ENCODE assay signal across 9 mouse cellular contexts in genomic region chr15:85735836-85736190, GRCm38 (mm10). TPM values are rescaled to one million over a fixed set of nuclear protein-coding genes. Genes with fewer than 3 reads are reported as not detected.
DNase-seq lines count a peak whose midpoint lies in the region; ATAC-seq and TF ChIP-seq lines count a peak whose summit lies in the region.
"Had no signal": no experiment of that assay in that cellular context is flagged by ENCODE, and none has a peak within 500 bp of the region (broad histone marks: within the 10 kb centered on the region; RNA-seq: fewer than 3 reads in every experiment).

No protein-coding gene starts in this region.

- peak overlapping the region; percentile 85 for H3K9ac ChIP-seq in liver, adult 2 months (ENCODE audit: low read depth, low read length)
- H3K9ac ChIP-seq in embryonic facial prominence, embryonic 14.5 days (ENCODE audit: low read depth, low read length) = peak overlapping the region; percentile 61
- peak overlapping the region; percentile 72 for H3K9ac ChIP-seq in intestine, postnatal 0 days (ENCODE audit: low read depth, low read length)
- peak overlapping the region; percentile 54; the same call in 1 of the 2 replicates for H3K9ac ChIP-seq in neural tube, embryonic 14.5 days (replicated peaks; ENCODE audit: low read depth, low read length)

- H3K79me2 ChIP-seq in liver, adult 2 months (ENCODE audit: control insufficient read depth, insufficient read depth, low read length) = peaks cover 29% of the 10 kb centered on the region

- peak overlapping the region; percentile 95 for H3K27ac ChIP-seq in liver, adult 2 months (replicated peaks; ENCODE audit: insufficient read depth, low read depth, low read length)
- H3K27ac ChIP-seq in embryonic facial prominence, embryonic 14.5 days (replicated peaks; ENCODE audit: low read depth, low read length) = no peak overlapping the region
- H3K27ac ChIP-seq in intestine, postnatal 0 days (ENCODE audit: low read depth, low read length) = peak overlapping the region; percentile 73; the same call in 1 of the 2 replicates
- H3K27ac ChIP-seq in neural tube, embryonic 14.5 days (ENCODE audit: low read depth, low read length) = no peak overlapping the region

- H3K4me2 ChIP-seq in embryonic facial prominence, embryonic 14.5 days (ENCODE audit: low read depth, low read length) = peak overlapping the region; percentile 82
- peak overlapping the region; percentile 81 for H3K4me2 ChIP-seq in intestine, postnatal 0 days (replicated peaks; ENCODE audit: low read depth)
- H3K4me2 ChIP-seq in neural tube, embryonic 14.5 days (ENCODE audit: low read depth, low read length) = peak overlapping the region; percentile 69

- H3K4me1 ChIP-seq in liver, adult 2 months (ENCODE audit: control insufficient read depth, insufficient read depth, low read length) = peaks cover 13% of the 10 kb centered on the region
- peaks cover 4% of the 10 kb centered on the region; the same call in 1 of the 2 replicates for H3K4me1 ChIP-seq in embryonic facial prominence, embryonic 14.5 days (ENCODE audit: control insufficient read depth, insufficient read depth, low read length)
- peaks cover 4% of the 10 kb centered on the region; the same call in 1 of the 2 replicates for H3K4me1 ChIP-seq in intestine, postnatal 0 days (replicated peaks; ENCODE audit: control insufficient read depth, insufficient read depth, low read length)
- H3K4me1 ChIP-seq in neural tube, embryonic 14.5 days (ENCODE audit: control insufficient read depth, insufficient read depth, low read length) = peaks cover 8% of the 10 kb centered on the region; the same call in 1 of the 2 replicates

- H3K9me3 ChIP-seq in embryonic facial prominence, embryonic 14.5 days (ENCODE audit: control insufficient read depth, low read length) = no peaks in the 10 kb centered on the region
- H3K9me3 ChIP-seq in intestine, postnatal 0 days (ENCODE audit: control insufficient read depth) = no peaks in the 10 kb centered on the region
- H3K9me3 ChIP-seq in neural tube, embryonic 14.5 days (ENCODE audit: control insufficient read depth, low read length) = no peaks in the 10 kb centered on the region

- no peak for TF ChIP-seq POLR2A in liver, adult 2 months (IDR thresholded peaks at IDR 0.05; ENCODE audit: extremely low read depth, insufficient read depth, low read length)

- no peak for TF ChIP-seq CTCF in liver, adult 2 months (IDR thresholded peaks at IDR 0.05; ENCODE audit: low read depth, low read length)
- no peak for TF ChIP-seq CTCF in intestine, postnatal 0 days (IDR thresholded peaks at IDR 0.05; ENCODE audit: low read depth)

- no peaks in the 10 kb centered on the region for H3K27me3 ChIP-seq in liver, adult 2 months (ENCODE audit: control insufficient read depth, insufficient read depth, low read length)
- peaks cover 67% of the 10 kb centered on the region for H3K27me3 ChIP-seq in embryonic facial prominence, embryonic 14.5 days (replicated peaks; ENCODE audit: control insufficient read depth, insufficient read depth, low read length)
- no peaks in the 10 kb centered on the region; the same call in 1 of the 2 replicates for H3K27me3 ChIP-seq in intestine, postnatal 0 days (replicated peaks; ENCODE audit: control insufficient read depth, insufficient read depth, low read length)
- H3K27me3 ChIP-seq in neural tube, embryonic 14.5 days (ENCODE audit: control insufficient read depth, insufficient read depth, low read length) = peaks cover 40% of the 10 kb centered on the region

- under 1% methylated on average over 25 of the region's 25 CpGs for WGBS in liver, adult 2 months
- WGBS in embryonic facial prominence, embryonic 14.5 days = 1% methylated on average over 16 of the region's 25 CpGs
- WGBS in intestine, postnatal 0 days = under 1% methylated on average over 22 of the region's 25 CpGs
- WGBS in neural tube, embryonic 14.5 days = under 1% methylated on average over 18 of the region's 25 CpGs

- peaks cover 11% of the 10 kb centered on the region for H3K36me3 ChIP-seq in liver, adult 2 months (ENCODE audit: control insufficient read depth, insufficient read depth, low read length)
- H3K36me3 ChIP-seq in embryonic facial prominence, embryonic 14.5 days (ENCODE audit: control insufficient read depth, insufficient read depth, low read length) = no peaks in the 10 kb centered on the region
- no peaks in the 10 kb centered on the region for H3K36me3 ChIP-seq in intestine, postnatal 0 days (ENCODE audit: control insufficient read depth, insufficient read depth)
- H3K36me3 ChIP-seq in neural tube, embryonic 14.5 days (ENCODE audit: control insufficient read depth, insufficient read depth, low read length) = no peaks in the 10 kb centered on the region

- peak; percentile 77 for DNase-seq in liver, adult 2 months (ENCODE audit: extremely low read depth, low read depth, low spot score)
- no peak for DNase-seq in liver
- DNase-seq in embryonic facial prominence, embryonic 14.5 days (ENCODE audit: low spot score) = no peak
- DNase-seq in c-Kit-positive CD71-positive TER-119-positive erythroid progenitor cells, embryonic 14.5 days (ENCODE audit: low spot score) = no peak
- DNase-seq in cerebellum, adult 18-20 months = no peak
- DNase-seq in urinary bladder, postnatal 14 days (ENCODE audit: low spot score) = no peak

- peak overlapping the region; percentile 89 for H3K4me3 ChIP-seq in liver, adult 2 months (ENCODE audit: insufficient read depth, low read depth, low read length)
- H3K4me3 ChIP-seq in embryonic facial prominence, embryonic 14.5 days (ENCODE audit: low read depth, low read length) = peak overlapping the region; percentile 71
- H3K4me3 ChIP-seq in intestine, postnatal 0 days (ENCODE audit: low read depth, low read length) = peak overlapping the region; percentile 70
- H3K4me3 ChIP-seq in neural tube, embryonic 14.5 days (ENCODE audit: low read depth, low read length) = peak overlapping the region; percentile 51

- ATAC-seq in embryonic facial prominence, embryonic 14.5 days (ENCODE audit: low read depth) = no peak
- ATAC-seq in intestine, postnatal 0 days = no peak
- ATAC-seq in neural tube, embryonic 14.5 days (ENCODE audit: low read depth) = no peak

RNA-seq across cellular contexts. Expression of gene Ppara, which starts 1.0 kb away (rescaled TPM):
- total RNA-seq in liver, adult 2 months (2014; rRNA removed) = 184 and 206 TPM in 2 replicates
- polyA plus RNA-seq in liver, adult 2 months (2012; rRNA removed) = 36.2 and 39.8 TPM in 2 replicates
- 3.5 and 6.0 TPM in 2 replicates for polyA plus RNA-seq in embryonic facial prominence, embryonic 14.5 days (2014; fragmentation: Nextera tagmentation; extraction: Ambion mirVana)
- polyA plus RNA-seq in intestine, postnatal 0 days (2015; fragmentation: Nextera tagmentation; extraction: Ambion mirVana) = 14.3 and 21.0 TPM in 2 replicates
- polyA plus RNA-seq in neural tube, embryonic 14.5 days (2014; fragmentation: Nextera tagmentation; extraction: Ambion mirVana) = 0.75 and 1.3 TPM in 2 replicates
- total RNA-seq: hematopoietic stem cell, adult 5-6 weeks had no signal

Comparison
In these comparisons a context has a peak if more than half of its experiments do, and no peak if none do; other contexts are left out.
1. H3K27ac ChIP-seq: peak in liver, adult 2 months (single experiment) and intestine, postnatal 0 days (single experiment); none in embryonic facial prominence, embryonic 14.5 days (single experiment) and neural tube, embryonic 14.5 days (single experiment).
2. Peak in every context shown above with its lines, with median percentiles within 50 percentile points of each other: H3K4me3 ChIP-seq, H3K9ac ChIP-seq and H3K4me2 ChIP-seq.